Mouse (Mus musculus) cerebellum, adult 9-10 months (tissue): ENCODE results near the gene Il34.
A peak's percentile ranks its signal among the peaks of the same experiment; 100 is the strongest.

Experiments used
- DNase-seq: peaks from one replicate; pipeline ENCODE4 v3.0.0; 2022

Gene Il34

GRCm38 (mm10) chr8:110805669-110806068 lies at the start of gene Il34:
TSS of gene Il34 (minus strand) at chr8:110805924.
- no peak for DNase-seq

- DNase-seq, result no peak
Observed at GRCm38 (mm10) chr8:110851186-110851585, 45.5 kb upstream of the Il34 start.

- DNase-seq, result no peak
Observed at GRCm38 (mm10) chr8:110847645-110848495, 42.1 kb upstream of the Il34 start.

- DNase-seq, result no peak
Observed at GRCm38 (mm10) chr8:110847171-110847549, 41.4 kb upstream of the Il34 start.

GRCm38 (mm10) chr8:110846405-110847170 lies 40.9 kb upstream of the Il34 start, which contains the start of the genes Cog4 and Sf3b3:
TSS of gene Cog4 (plus strand) at chr8:110846600.
TSS of gene Sf3b3 (minus strand) at chr8:110846787.
- DNase-seq, result peak; percentile 92

GRCm38 (mm10) chr8:110845821-110846404 lies 40.2 kb upstream of the Il34 start:
- no peak for DNase-seq

GRCm38 (mm10) chr8:110844941-110845340 lies 39.2 kb upstream of the Il34 start:
- no peak for DNase-seq

- no peak for DNase-seq
Observed at GRCm38 (mm10) chr8:110843207-110843606, 37.5 kb upstream of the Il34 start.

GRCm38 (mm10) chr8:110842012-110842574 lies 36.4 kb upstream of the Il34 start:
- DNase-seq, result no peak

- no peak for DNase-seq
Observed at GRCm38 (mm10) chr8:110831956-110832355, 26.2 kb upstream of the Il34 start.

- no peak for DNase-seq
Observed at GRCm38 (mm10) chr8:110828511-110828910, 22.8 kb upstream of the Il34 start.

- no peak for DNase-seq
Observed at GRCm38 (mm10) chr8:110824861-110825260, 19.1 kb upstream of the Il34 start.

GRCm38 (mm10) chr8:110821960-110822359 lies 16.2 kb upstream of the Il34 start:
- no peak for DNase-seq

- DNase-seq, result no peak
Observed at GRCm38 (mm10) chr8:110820257-110820656, 14.5 kb upstream of the Il34 start.

GRCm38 (mm10) chr8:110818593-110818992 lies 12.9 kb upstream of the Il34 start:
- no peak for DNase-seq

GRCm38 (mm10) chr8:110816990-110817389 lies 11.3 kb upstream of the Il34 start:
- no peak for DNase-seq

- no peak for DNase-seq
Observed at GRCm38 (mm10) chr8:110815308-110815707, 9.6 kb upstream of the Il34 start.

- no peak for DNase-seq
Observed at GRCm38 (mm10) chr8:110813081-110813812, 7.5 kb upstream of the Il34 start.

- DNase-seq, result no peak
Observed at GRCm38 (mm10) chr8:110812349-110813080, 6.8 kb upstream of the Il34 start.

- no peak for DNase-seq
Observed at GRCm38 (mm10) chr8:110811793-110812192, 6.1 kb upstream of the Il34 start.

GRCm38 (mm10) chr8:110811116-110811515 lies 5.4 kb upstream of the Il34 start:
- DNase-seq, result no peak
